Mouse (Mus musculus) stomach, postnatal 0 days (tissue): ENCODE data around the gene Gnb1l.

Experiments
- CTCF ChIP-seq: IDR thresholded peaks from 2 replicates; pipeline ENCODE4 v1.5.1; 2016; ENCODE audit warnings: antibody characterized with exemption, low read depth, mild to moderate bottlenecking, moderate library complexity
- EP300 ChIP-seq: optimal IDR thresholded peaks from 2 replicates; pipeline ENCODE3; 2016; ENCODE audit warnings: antibody characterized with exemption

GRCm38 (mm10) chr16:18583169-18583568, 84.7 kb downstream of the Gnb1l start:
- TF ChIP-seq CTCF (no peak), EP300 (no peak)
